Mouse (Mus musculus): Measurements from ENCODE around the gene Atp5e. TPM values are rescaled to one million over a fixed set of nuclear protein-coding genes. Genes with fewer than 3 reads are reported as not detected.

Atp5e gene
- total RNA-seq (2023) = 221 TPM

GRCm38 (mm10) chr2:174463789-174464523 lies at the start of gene Atp5e:
Gene Atp5e (minus strand): TSS chr2:174464105.

GRCm38 (mm10) chr2:174472818-174473549 lies 9.1 kb upstream of the Atp5e start, which contains the start of gene Prelid3b:
Gene Prelid3b (minus strand): TSS chr2:174473081.

GRCm38 (mm10) chr2:174450353-174450752 lies 13.6 kb downstream of the Atp5e start, which contains the start of gene Tubb1:
Gene Tubb1 (plus strand): TSS chr2:174450695.

GRCm38 (mm10) chr2:174438737-174439449 lies 25.0 kb downstream of the Atp5e start, which contains the start of gene Ctsz:
Gene Ctsz (minus strand): TSS chr2:174439039.

GRCm38 (mm10) chr2:174415731-174416310 lies 48.1 kb downstream of the Atp5e start, which contains the start of gene Nelfcd:
Gene Nelfcd (plus strand): TSS chr2:174415804.

Other genes starting within 250 kb of the Atp5e start
- 431 TPM for gene Gnas, start 179.8 kb downstream of the Atp5e start, total RNA-seq (2023)
- gene Gm20721, start 117.4 kb downstream of the Atp5e start, total RNA-seq (2023) = not detected
- 50.0 TPM for gene Nelfcd, start 48.3 kb downstream of the Atp5e start, total RNA-seq (2023)
- 46.5 TPM for gene Ctsz, start 25.1 kb downstream of the Atp5e start, total RNA-seq (2023)
- gene Tubb1, start 13.4 kb downstream of the Atp5e start, total RNA-seq (2023) = 0.37 TPM
- gene Prelid3b, start 9.0 kb upstream of the Atp5e start, total RNA-seq (2023) = 39.7 TPM
- gene Zfp831, start 179.4 kb upstream of the Atp5e start, total RNA-seq (2023) = 37.2 TPM

All from CD8-positive naive resting alpha-beta T cell, adult 57 days (primary cell).